Mouse (Mus musculus): Measurements from ENCODE around the gene Slc35f1.

DNA sequence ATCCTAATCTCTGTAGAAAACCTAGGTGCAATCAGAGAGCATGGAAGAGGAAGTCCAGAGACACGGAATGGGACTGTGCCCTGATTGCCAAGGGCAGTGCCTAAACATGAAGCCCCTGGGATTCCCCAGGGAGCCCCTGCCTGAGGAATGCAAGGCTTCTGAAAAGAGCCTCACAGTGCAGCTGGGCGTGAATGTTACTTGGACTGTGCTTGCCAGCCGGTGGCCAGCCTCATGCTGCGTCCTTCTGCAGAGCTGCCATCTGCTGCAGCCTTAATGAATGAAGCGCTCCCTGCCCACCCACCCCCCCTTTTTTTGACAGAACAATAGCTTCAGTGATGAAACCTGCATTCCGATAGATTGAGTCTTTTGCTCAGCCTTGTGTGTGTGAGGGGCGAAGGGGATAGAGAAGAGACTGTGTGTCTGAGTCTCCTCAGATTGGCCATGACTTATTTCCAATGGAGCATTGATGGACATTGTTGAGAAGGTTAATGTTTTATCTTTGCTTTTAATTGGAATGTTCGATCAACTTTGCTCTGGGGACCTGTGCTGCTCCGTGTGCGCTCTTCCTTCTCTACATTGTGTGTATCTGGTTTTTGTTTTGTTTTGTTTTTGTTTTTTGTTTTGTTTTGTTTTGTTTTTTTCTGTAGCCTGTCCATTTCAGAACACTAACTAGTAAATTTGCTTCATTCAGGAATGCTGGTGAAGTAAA is 52.5 kb downstream of the Slc35f1 start:
- TF ChIP-seq USF2 (conservative IDR thresholded peaks at IDR 0.05; ENCODE audit: low read depth, low read length) (no peak), PAX5 (IDR thresholded peaks at IDR 0.05; ENCODE audit: low read length) (no peak), CHD2 (IDR thresholded peaks at IDR 0.05; ENCODE audit: low read length) (no peak), CTCF (conservative IDR thresholded peaks at IDR 0.05 in 1 of 2, IDR thresholded peaks at IDR 0.05 in 1 of 2; ENCODE audit: low read depth in 2 of 2, low read length in 2 of 2) (no peak), USF1 (IDR thresholded peaks at IDR 0.05; ENCODE audit: low read depth, low read length) (no peak), POLR2A (IDR thresholded peaks at IDR 0.05; ENCODE audit: low read depth, low read length) (no peak), CHD1 (IDR thresholded peaks at IDR 0.05; ENCODE audit: low read depth, low read length) (no peak)

Measured in CH12.LX (cell line).